Mouse (Mus musculus) adrenal gland, adult 18-20 months (tissue): ENCODE data around the gene Apom. TPM values are rescaled to one million over a fixed set of nuclear protein-coding genes. Genes with fewer than 3 reads are reported as not detected.

ENCODE experiments used
- total RNA-seq, 2 experiments: library from RNA; stranded (reverse); gene quantifications; 1 replicate in 1 of 2; 2 replicates in 1 of 2; pipeline ENCODE4 v1.2.3; 2021

Gene Apom
- total RNA-seq, 2 experiments from 2014 or later = not detected

Other genes with a start within 250 kb of the Apom start
- 10 to 100 TPM; 88.3 to 89.2 TPM for gene C2, start 233.8 kb downstream of the Apom start, total RNA-seq
- gene Ehmt2, start 233.6 kb downstream of the Apom start, total RNA-seq = 100 to 1,000 TPM; 101 to 144 TPM
- under 1 TPM; 0.30 to 0.51 TPM for gene Slc44a4, start 217.6 kb downstream of the Apom start, total RNA-seq
- gene Neu1, start 200.8 kb downstream of the Apom start, total RNA-seq = 10 to 100 TPM; 22.5 to 24.3 TPM
- 100 to 1,000 TPM; 635 to 643 TPM for gene Hspa1b, start 172.8 kb downstream of the Apom start, total RNA-seq
- under 1 TPM in 1 of 2 experiments, not detected in 1; 0.60 TPM for gene Gm20481, start 162.1 kb downstream of the Apom start, total RNA-seq
- gene Hspa1a, start 159.9 kb downstream of the Apom start, total RNA-seq = 100 to 1,000 TPM; 195 to 256 TPM
- gene Hspa1l, start 159.3 kb downstream of the Apom start, total RNA-seq = under 1 TPM; 0.30 to 0.58 TPM
- 10 to 100 TPM; 31.9 to 34.5 TPM for gene Lsm2, start 150.2 kb downstream of the Apom start, total RNA-seq
- 10 to 100 TPM; 49.8 to 64.8 TPM for gene Vars, start 131.1 kb downstream of the Apom start, total RNA-seq
- gene Vwa7, start 115.5 kb downstream of the Apom start, total RNA-seq = under 1 TPM; 0.50 to 0.61 TPM
- under 1 TPM in 1 of 2 experiments, not detected in 1; 0.51 TPM for gene Sapcd1, start 104.0 kb downstream of the Apom start, total RNA-seq
- 1 to 10 TPM; 1.1 to 1.3 TPM for gene Msh5, start 85.3 kb downstream of the Apom start, total RNA-seq
- 10 to 100 TPM; 71.9 to 92.9 TPM for gene Clic1, start 82.1 kb downstream of the Apom start, total RNA-seq
- 10 to 100 TPM in 1 of 2 experiments, 1 to 10 TPM in 1; 9.1 to 17.0 TPM for gene Ddah2, start 73.0 kb downstream of the Apom start, total RNA-seq
- not detected for gene Ly6g6c, start 66.7 kb downstream of the Apom start, total RNA-seq
- under 1 TPM; 0.13 to 0.22 TPM for gene Mpig6b, start 65.9 kb downstream of the Apom start, total RNA-seq
- gene Ly6g6e, start 55.1 kb downstream of the Apom start, total RNA-seq = not detected
- not detected for gene Ly6g6d, start 54.0 kb downstream of the Apom start, total RNA-seq
- not detected for gene Ly6g6f, start 46.4 kb downstream of the Apom start, total RNA-seq
- gene Abhd16a, start 42.8 kb downstream of the Apom start, total RNA-seq = 10 to 100 TPM; 75.0 to 88.2 TPM
- not detected for gene Ly6g5c, start 23.8 kb downstream of the Apom start, total RNA-seq
- gene Ly6g5b, start 16.6 kb downstream of the Apom start, total RNA-seq = under 1 TPM; 0.33 to 0.67 TPM
- gene Gpank1, start 10.6 kb downstream of the Apom start, total RNA-seq = 10 to 100 TPM; 14.8 to 16.2 TPM
- 100 to 1,000 TPM; 192 to 217 TPM for gene Csnk2b, start 10.0 kb downstream of the Apom start, total RNA-seq
- 10 to 100 TPM; 28.8 to 34.6 TPM for gene D17H6S53E, start 5.7 kb downstream of the Apom start, total RNA-seq
- 100 to 1,000 TPM; 307 to 394 TPM for gene Bag6, start 3.1 kb upstream of the Apom start, total RNA-seq
- gene Prrc2a, start 32.8 kb upstream of the Apom start, total RNA-seq = 100 to 1,000 TPM; 214 to 251 TPM
- gene Aif1, start 44.0 kb upstream of the Apom start, total RNA-seq = 10 to 100 TPM in 1 of 2 experiments, 1 to 10 TPM in 1; 6.1 to 11.2 TPM
- gene Lst1, start 56.4 kb upstream of the Apom start, total RNA-seq = 1 to 10 TPM; 3.5 to 4.1 TPM
- gene Ltb, start 62.4 kb upstream of the Apom start, total RNA-seq = 1 to 10 TPM; 2.0 to 6.5 TPM
- under 1 TPM; 0.36 to 0.83 TPM for gene Tnf, start 70.0 kb upstream of the Apom start, total RNA-seq
- gene Lta, start 73.3 kb upstream of the Apom start, total RNA-seq = not detected
- gene Gm16181, start 88.8 kb upstream of the Apom start, total RNA-seq = not detected
- 1 to 10 TPM; 4.7 to 5.3 TPM for gene Atp6v1g2, start 101.6 kb upstream of the Apom start, total RNA-seq
- 10 to 100 TPM; 12.4 to 15.3 TPM for gene Nfkbil1, start 103.7 kb upstream of the Apom start, total RNA-seq
- gene Ddx39b, start 109.7 kb upstream of the Apom start, total RNA-seq = 100 to 1,000 TPM; 195 to 213 TPM
- gene H2-D1, start 130.7 kb upstream of the Apom start, total RNA-seq = 100 to 1,000 TPM; 219 to 653 TPM
- 10 to 100 TPM in 1 of 2 experiments, 1 to 10 TPM in 1; 3.7 to 11.4 TPM for gene H2-Q1, start 188.4 kb upstream of the Apom start, total RNA-seq
- gene H2-Q2, start 210.2 kb upstream of the Apom start, total RNA-seq = 1 to 10 TPM; 2.3 to 5.4 TPM
- 10 to 100 TPM; 28.3 to 79.1 TPM for gene H2-Q4, start 247.6 kb upstream of the Apom start, total RNA-seq